Mouse (Mus musculus) lung, postnatal 25 days (tissue): Measurements from ENCODE around the gene Chd9.
A peak's percentile ranks its signal among the peaks of the same experiment; 100 is the strongest.

ENCODE experiments used
- DNase-seq: peaks from one replicate; pipeline ENCODE4 v3.0.0; 2022; ENCODE audit warnings: low spot score

The Chd9 gene

DNA sequence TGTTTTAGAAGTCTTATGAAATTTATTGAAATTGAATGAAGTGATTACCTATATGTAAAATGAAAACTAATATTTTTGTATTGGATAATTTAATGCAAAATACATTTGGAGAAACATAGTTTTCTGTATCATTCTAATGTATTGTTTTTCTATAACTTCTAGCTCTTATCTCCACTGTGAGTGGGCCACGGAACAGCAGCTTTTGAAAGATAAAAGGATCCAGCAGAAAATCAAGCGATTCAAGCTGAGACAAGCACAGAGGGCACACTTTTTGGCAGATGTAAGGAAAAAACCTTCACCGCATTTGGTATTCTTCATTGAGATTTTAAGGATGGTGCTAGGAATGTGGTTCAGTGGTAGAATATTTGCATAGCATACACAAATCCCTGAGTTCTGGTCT is 150.6 kb downstream of the Chd9 start:
- no peak for DNase-seq

- DNase-seq = no peak
These were observed 151.1 kb downstream of the Chd9 start for GRCm38 (mm10) chr8:90979295-90979694.

- no peak for DNase-seq
These were observed 153.9 kb downstream of the Chd9 start for GRCm38 (mm10) chr8:90982087-90982486.

- DNase-seq = peak; percentile 66
These were observed 191.6 kb downstream of the Chd9 start for GRCm38 (mm10) chr8:91019726-91020125.

GRCm38 (mm10) chr8:91034417-91034816 is 206.3 kb downstream of the Chd9 start:
- no peak for DNase-seq

DNA sequence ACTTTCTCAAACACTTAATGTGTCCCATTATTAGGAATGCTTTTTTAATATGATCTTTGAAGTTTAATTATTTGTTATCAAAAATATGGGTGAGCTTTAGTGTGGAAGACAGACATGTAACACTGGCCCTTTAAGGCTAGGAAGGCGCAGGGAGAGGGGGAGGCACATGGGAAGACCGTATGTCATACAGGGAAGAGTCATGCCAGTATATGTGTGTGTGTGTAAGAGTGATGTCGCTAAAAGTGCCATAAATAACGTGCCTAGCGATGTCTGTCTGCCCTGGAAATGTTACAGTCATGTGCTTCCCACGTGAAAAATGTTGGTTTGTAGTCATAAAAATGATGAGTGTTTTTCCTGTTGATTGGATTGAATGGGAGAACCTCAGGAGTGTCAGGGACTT is 208.8 kb downstream of the Chd9 start:
- DNase-seq = no peak

DNA sequence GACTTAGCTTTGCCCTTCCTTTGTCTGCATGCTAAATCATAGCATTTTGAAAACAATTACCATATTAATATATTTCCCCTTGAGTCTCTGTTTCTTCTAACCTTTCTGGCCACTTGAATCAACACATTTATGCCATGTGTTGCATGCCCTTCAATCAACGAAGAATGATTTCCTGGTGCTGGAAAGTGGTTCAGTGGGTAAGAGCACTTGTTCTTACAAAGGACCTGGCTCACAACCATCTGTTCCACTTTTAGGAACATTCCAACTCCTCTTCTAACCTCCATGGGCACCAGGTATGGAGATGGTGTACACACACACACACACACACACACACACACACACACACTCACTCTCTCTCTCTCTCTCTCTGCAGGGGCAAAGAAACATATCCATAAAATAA is 210.5 kb downstream of the Chd9 start:
- DNase-seq = peak; percentile 24

GRCm38 (mm10) chr8:91046370-91046769 is 218.2 kb downstream of the Chd9 start:
- no peak for DNase-seq

- DNase-seq = peak; percentile 28
These were observed 222.9 kb downstream of the Chd9 start for GRCm38 (mm10) chr8:91051037-91051436.

DNA sequence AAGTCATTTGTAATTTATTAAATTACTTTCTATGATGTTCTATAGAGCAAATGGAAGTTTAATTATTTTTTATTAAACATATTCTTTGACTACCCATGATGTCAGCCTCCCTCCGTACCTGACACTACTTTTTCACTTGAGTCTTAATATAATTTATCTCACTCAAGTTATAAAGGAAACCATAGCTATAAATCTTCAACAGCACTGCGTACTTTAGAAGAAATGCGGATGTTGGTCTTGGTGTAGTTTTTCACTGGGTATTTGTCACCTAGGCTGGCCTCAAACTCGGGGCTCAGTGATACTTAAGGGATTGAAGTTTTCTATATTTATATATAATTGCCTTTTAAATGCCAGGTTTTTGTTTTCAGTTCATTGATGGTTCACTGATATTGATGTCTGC is 226.3 kb downstream of the Chd9 start:
- DNase-seq = no peak

DNA sequence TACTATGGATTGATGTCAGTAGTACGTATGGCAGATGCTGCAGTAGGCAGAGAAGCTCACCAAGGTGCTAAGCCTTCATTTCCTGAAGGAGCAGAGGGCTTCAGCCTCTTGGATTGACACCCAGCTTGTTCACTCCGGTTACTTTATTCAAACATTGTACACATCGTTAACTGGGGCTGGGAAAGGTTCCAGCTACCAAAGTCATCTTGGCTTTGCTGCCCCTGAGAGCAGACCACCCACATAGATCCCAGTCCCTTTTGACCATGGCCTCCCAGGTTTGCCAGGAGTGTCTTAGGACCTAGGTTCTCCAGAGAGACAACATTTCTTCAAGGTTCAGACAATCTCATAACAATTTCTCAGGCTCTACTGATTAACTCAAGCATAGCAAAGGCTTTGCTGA is 228.7 kb downstream of the Chd9 start:
- DNase-seq = no peak

DNA sequence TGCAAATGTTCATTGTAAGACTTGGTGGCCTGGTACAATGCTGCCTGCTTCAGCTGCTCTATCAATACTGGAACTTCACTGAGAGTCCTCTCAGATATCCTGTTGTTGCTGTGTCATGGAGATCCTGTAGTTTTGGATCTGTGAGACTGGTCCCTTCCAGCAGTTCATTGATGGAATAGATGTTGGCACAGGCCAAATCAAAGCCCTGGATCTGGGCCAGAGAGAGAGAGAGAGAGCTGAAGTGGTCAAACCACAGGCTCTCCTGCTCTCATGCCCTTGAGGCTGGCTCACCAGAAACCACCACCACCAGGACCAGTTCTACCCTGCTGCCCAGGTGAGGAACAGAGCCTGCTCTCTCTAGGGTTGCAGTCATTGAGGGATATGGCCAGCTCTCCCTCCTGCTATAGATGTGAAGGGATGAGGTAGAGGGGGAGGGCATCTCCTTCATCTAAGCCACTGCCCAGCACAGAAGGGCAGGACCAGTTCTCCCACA is 231.0 kb downstream of the Chd9 start:
- DNase-seq = no peak

GRCm38 (mm10) chr8:91059884-91060510 is 231.8 kb downstream of the Chd9 start:
- DNase-seq = peak; percentile 24

DNA sequence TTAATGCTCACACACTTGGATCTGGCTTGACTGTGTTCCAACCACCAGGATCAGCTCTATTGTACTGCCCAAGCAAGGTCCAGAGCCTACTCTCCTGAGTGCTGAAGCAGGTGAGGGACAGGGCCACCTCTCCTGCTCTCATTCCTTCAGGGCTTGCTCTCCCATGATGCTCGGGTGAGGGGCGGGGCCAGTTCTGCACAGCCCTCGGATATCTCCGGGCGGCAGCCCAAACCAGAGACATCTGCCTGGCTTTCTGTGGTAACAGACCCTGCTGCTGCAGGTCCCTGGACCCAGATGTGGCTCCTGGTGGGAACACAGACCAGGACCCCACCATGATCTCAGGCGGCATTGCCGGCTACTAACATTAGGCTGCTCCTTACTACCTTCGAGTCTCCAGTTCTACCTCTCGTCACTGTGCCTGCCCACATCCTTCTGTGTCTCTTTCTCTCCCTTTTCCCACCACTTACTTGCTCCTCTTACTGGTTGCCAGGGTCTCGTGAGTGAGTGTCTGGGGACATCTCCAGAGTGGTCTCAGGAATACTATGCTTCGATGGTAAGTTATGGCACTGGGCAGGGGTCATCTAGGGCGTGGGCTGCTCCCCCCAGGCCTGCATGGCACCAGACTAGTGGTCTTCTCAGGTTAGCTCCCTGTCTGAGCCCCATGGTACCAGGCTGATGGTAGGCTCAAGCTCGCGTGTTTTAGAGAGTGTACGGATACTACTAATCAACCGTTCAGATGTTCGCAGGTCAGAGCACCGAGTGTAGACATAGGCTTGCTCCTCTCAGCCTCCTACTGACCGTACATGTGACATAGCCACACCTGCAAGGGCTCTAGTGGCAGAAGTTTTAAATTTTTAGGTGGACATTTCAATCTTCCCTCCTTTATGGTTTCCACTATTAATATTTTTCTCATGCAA is 232.7 kb downstream of the Chd9 start:
- DNase-seq = no peak

DNA sequence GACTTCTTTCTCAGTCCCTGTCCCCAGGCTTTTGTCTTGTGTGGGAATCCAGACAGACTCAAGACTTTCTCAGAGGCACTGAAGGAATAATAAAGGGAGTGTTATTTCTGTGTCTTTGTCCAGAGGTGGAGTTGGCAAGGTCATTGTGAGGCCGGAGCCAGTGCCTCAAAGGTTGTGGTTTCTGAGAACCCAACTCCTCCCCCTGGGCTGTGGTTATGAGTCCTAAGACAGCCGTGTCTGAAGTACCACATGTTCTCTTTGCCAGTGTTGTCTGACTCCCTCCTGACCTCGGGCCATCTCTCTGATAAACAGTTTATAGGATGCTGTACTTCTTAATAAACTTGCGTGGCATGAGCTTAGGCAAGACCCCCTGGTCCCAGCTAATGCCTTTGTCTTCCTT is 237.0 kb downstream of the Chd9 start:
- no peak for DNase-seq

DNA sequence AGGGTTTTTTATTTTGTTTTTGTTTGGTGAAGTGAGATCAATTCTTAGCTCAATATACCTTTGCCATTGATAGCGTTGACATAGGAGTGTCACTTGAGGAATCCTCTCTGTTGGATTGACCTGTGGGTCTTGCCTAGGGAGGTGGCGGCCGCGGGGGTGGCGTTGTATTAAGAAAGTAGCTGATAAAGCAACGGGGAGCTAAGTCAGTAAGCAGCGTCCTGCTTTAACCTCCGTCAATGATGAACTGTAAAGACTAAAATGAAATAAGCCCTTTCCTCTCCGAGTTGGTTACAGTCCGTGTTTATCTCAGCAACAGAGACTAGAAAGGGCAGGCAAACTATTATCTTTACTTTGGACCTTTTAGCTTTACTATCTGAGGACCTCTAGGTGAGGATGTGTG is 241.3 kb downstream of the Chd9 start:
- DNase-seq = no peak

- DNase-seq = peak; percentile 97
These were observed 241.7 kb downstream of the Chd9 start, which contains the start of gene Rbl2 for GRCm38 (mm10) chr8:91069834-91070233. Gene Rbl2, plus strand, starts transcription at chr8:91070057.

- DNase-seq = peak; percentile 92
These were observed 242.2 kb downstream of the Chd9 start for GRCm38 (mm10) chr8:91070275-91070859.

GRCm38 (mm10) chr8:91077077-91077867 is 249.1 kb downstream of the Chd9 start:
- no peak for DNase-seq

GRCm38 (mm10) chr8:91079678-91080077 is 251.5 kb downstream of the Chd9 start:
- no peak for DNase-seq

DNA sequence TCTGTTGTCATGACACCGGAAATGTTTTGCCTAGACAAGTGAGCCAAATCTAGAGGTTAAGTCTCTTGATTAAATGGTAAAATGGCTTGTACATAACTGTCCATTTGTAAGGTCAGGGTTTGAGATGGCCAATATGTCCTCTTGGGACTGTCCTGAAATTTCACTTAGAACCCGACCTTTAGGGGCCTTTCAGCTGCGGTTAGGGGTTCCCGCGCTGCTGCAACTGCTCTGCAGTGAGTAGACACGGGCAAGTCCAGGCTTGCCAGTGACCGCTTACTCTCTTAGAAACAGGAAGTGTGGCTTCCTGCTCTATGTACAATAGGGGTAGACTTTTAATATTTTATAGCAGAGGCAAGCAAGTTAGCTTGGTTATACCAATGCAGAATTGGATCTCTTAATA is 253.8 kb downstream of the Chd9 start:
- no peak for DNase-seq

DNA sequence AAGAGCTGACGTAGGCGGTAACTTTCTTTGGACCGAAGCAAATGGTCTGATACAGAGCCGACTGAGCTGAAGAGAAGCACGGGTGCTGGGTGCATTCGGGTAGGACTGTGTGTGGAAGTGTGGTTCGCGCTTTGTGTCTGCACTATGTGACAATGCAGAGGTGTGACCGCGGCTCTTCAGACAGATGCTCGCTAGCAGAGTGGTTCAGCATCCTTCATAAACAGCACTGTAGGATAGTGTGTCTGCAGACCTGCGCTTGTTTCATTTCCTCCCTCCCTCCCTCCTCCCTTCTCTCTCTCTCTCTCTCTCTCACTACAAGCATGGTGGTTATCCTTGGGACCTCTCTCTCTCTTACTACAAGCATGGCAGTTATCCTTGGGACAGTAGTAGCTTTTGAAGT is 254.3 kb downstream of the Chd9 start:
- DNase-seq = no peak
